Mouse (Mus musculus): ENCODE measurements around the gene 4930564D02Rik.

DNA sequence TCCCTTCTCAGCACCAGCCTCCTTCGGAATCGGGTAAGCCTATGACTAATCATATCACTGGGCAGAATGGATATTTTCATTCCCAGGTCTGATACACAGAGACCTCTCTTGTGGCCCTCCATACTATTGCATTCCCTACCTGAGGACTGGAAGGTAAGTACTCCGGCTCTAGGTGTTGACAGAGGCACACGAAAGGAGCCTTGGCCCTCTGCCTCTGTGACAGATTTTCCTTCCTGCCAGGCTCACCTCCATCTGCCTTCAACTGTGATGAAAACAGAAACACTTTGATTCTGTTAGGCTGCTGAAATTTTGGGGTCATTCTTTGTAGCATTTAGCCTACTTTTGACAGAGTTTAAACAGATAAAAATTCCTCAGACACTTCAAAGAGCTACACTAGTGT, 47.2 kb downstream of the 4930564D02Rik start:
- TF ChIP-seq CTCF (IDR thresholded peaks at IDR 0.05; ENCODE audit: control insufficient read depth, insufficient read depth, insufficient read length), result no peak
- TF ChIP-seq MYOD1 (IDR thresholded peaks at IDR 0.05; ENCODE audit: control insufficient read depth, insufficient read length, low read depth), result no peak
- no peak for TF ChIP-seq USF1 (IDR thresholded peaks at IDR 0.05; ENCODE audit: low read depth)

Data from C2C12 (cell line).